Mouse (Mus musculus): ENCODE measurements around the gene Cabp2. TPM values are rescaled to one million over a fixed set of nuclear protein-coding genes. Genes with fewer than 3 reads are reported as not detected.
"Not testable (repeated sequence)": the region's sequence is repeated elsewhere in the genome, so short reads cannot be mapped to it uniquely, and the experiment has no call there.

Gene Cabp2
- polyA plus RNA-seq, 1 experiment from 2014 or later = not detected

- no peaks in the 10 kb centered on the region for H3K36me3 ChIP-seq (ENCODE audit: control insufficient read depth, insufficient read depth, low read length)
- DNase-seq (ENCODE audit: low spot score) (no peak), ATAC-seq (ENCODE audit: low FRiP score, low TSS enrichment) (no peak)
- H3K9ac ChIP-seq (ENCODE audit: low read length) = no peak overlapping the region
- H3K4me2 ChIP-seq (replicated peaks; ENCODE audit: low read depth) = no peak overlapping the region
- no peak overlapping the region for H3K27ac ChIP-seq (replicated peaks)
- H3K9me3 ChIP-seq (ENCODE audit: control insufficient read depth, low read length) = no peaks in the 10 kb centered on the region
- TF ChIP-seq CTCF (IDR thresholded peaks at IDR 0.05; ENCODE audit: low read depth) (no peak), EP300 (optimal IDR thresholded peaks at IDR 0.05) (no peak)
- 90% methylated on average over 5 of the region's 5 CpGs for WGBS
- H3K4me3 ChIP-seq (ENCODE audit: low read depth, low read length) = no peak overlapping the region
- H3K4me1 ChIP-seq (replicated peaks; ENCODE audit: control insufficient read depth, insufficient read depth) = no peaks in the 10 kb centered on the region
- no peaks in the 10 kb centered on the region for H3K27me3 ChIP-seq (ENCODE audit: control insufficient read depth, insufficient read depth, low read length)
Measured at GRCm38 (mm10) chr19:4058581-4058980, 22.8 kb upstream of the Cabp2 start.

GRCm38 (mm10) chr19:4059069-4059740 lies 22.2 kb upstream of the Cabp2 start, which contains the start of gene Gstp3:
Gene Gstp3 (minus strand): TSS chr19:4059569.
- no peaks in the 10 kb centered on the region for H3K27me3 ChIP-seq (ENCODE audit: control insufficient read depth, insufficient read depth, low read length)
- H3K9ac ChIP-seq (ENCODE audit: low read length) = no peak within 1 kb of the TSS
- no peaks in the 10 kb centered on the region for H3K36me3 ChIP-seq (ENCODE audit: control insufficient read depth, insufficient read depth, low read length)
- WGBS = 64% methylated on average over 14 of the region's 15 CpGs
- H3K27ac ChIP-seq (replicated peaks) = peak within 1 kb of the TSS; percentile 13; the same call in 1 of the 2 replicates
- H3K4me1 ChIP-seq (replicated peaks; ENCODE audit: control insufficient read depth, insufficient read depth) = no peaks in the 10 kb centered on the region
- ATAC-seq (ENCODE audit: low FRiP score, low TSS enrichment) (peak; percentile 87), DNase-seq (ENCODE audit: low spot score) (peak; percentile 77)
- H3K4me2 ChIP-seq (replicated peaks; ENCODE audit: low read depth) = no peak within 1 kb of the TSS
- H3K9me3 ChIP-seq (ENCODE audit: control insufficient read depth, low read length) = no peaks in the 10 kb centered on the region
- TF ChIP-seq CTCF (IDR thresholded peaks at IDR 0.05; ENCODE audit: low read depth) = no peak
- no peak for TF ChIP-seq EP300 (optimal IDR thresholded peaks at IDR 0.05)
- no peak within 1 kb of the TSS for H3K4me3 ChIP-seq (ENCODE audit: low read depth, low read length)

GRCm38 (mm10) chr19:4060044-4060898 lies 21.1 kb upstream of the Cabp2 start:
- H3K9ac ChIP-seq (ENCODE audit: low read length); H3K36me3 ChIP-seq (ENCODE audit: control insufficient read depth, insufficient read depth, low read length); H3K27me3 ChIP-seq (ENCODE audit: control insufficient read depth, insufficient read depth, low read length); ATAC-seq (ENCODE audit: low FRiP score, low TSS enrichment); DNase-seq (ENCODE audit: low spot score); H3K4me1 ChIP-seq (replicated peaks; ENCODE audit: control insufficient read depth, insufficient read depth); H3K4me3 ChIP-seq (ENCODE audit: low read depth, low read length); H3K4me2 ChIP-seq (replicated peaks; ENCODE audit: low read depth); H3K27ac ChIP-seq (replicated peaks); H3K9me3 ChIP-seq (ENCODE audit: control insufficient read depth, low read length): not testable (repeated sequence)
- 86% methylated on average over 8 of the region's 8 CpGs for WGBS

GRCm38 (mm10) chr19:4060899-4061465 lies 20.4 kb upstream of the Cabp2 start:
- WGBS = 90% methylated on average over 6 of the region's 6 CpGs
- H3K9ac ChIP-seq (ENCODE audit: low read length) = no peak overlapping the region
- H3K27ac ChIP-seq (replicated peaks) = no peak overlapping the region
- no peaks in the 10 kb centered on the region for H3K9me3 ChIP-seq (ENCODE audit: control insufficient read depth, low read length)
- no peaks in the 10 kb centered on the region for H3K27me3 ChIP-seq (ENCODE audit: control insufficient read depth, insufficient read depth, low read length)
- DNase-seq (ENCODE audit: low spot score) (no peak), ATAC-seq (ENCODE audit: low FRiP score, low TSS enrichment) (no peak)
- no peaks in the 10 kb centered on the region for H3K36me3 ChIP-seq (ENCODE audit: control insufficient read depth, insufficient read depth, low read length)
- H3K4me2 ChIP-seq (replicated peaks; ENCODE audit: low read depth) = no peak overlapping the region
- H3K4me1 ChIP-seq (replicated peaks; ENCODE audit: control insufficient read depth, insufficient read depth) = no peaks in the 10 kb centered on the region
- no peak for TF ChIP-seq CTCF (IDR thresholded peaks at IDR 0.05; ENCODE audit: low read depth)
- TF ChIP-seq EP300 (optimal IDR thresholded peaks at IDR 0.05) = no peak
- no peak overlapping the region for H3K4me3 ChIP-seq (ENCODE audit: low read depth, low read length)

- H3K9ac ChIP-seq (ENCODE audit: low read length); ATAC-seq (ENCODE audit: low FRiP score, low TSS enrichment); H3K36me3 ChIP-seq (ENCODE audit: control insufficient read depth, insufficient read depth, low read length); H3K27ac ChIP-seq (replicated peaks); H3K4me1 ChIP-seq (replicated peaks; ENCODE audit: control insufficient read depth, insufficient read depth); H3K27me3 ChIP-seq (ENCODE audit: control insufficient read depth, insufficient read depth, low read length); H3K4me3 ChIP-seq (ENCODE audit: low read depth, low read length); H3K9me3 ChIP-seq (ENCODE audit: control insufficient read depth, low read length); DNase-seq (ENCODE audit: low spot score); H3K4me2 ChIP-seq (replicated peaks; ENCODE audit: low read depth): not testable (repeated sequence)
- WGBS = 54% methylated on average over 2 of the region's 4 CpGs
Measured at GRCm38 (mm10) chr19:4063357-4063756, 18.0 kb upstream of the Cabp2 start.

- ATAC-seq (ENCODE audit: low FRiP score, low TSS enrichment); H3K4me3 ChIP-seq (ENCODE audit: low read depth, low read length): not testable (repeated sequence)
- no CpG with 5 or more reads among the region's 11 CpGs for WGBS
Measured at GRCm38 (mm10) chr19:4064501-4064900, 16.9 kb upstream of the Cabp2 start.

More at GRCm38 (mm10) chr19:4064501-4064900, 16.9 kb upstream of the Cabp2 start:
- not testable (repeated sequence) for H3K4me2 ChIP-seq (replicated peaks; ENCODE audit: low read depth); H3K4me1 ChIP-seq (replicated peaks; ENCODE audit: control insufficient read depth, insufficient read depth); H3K27me3 ChIP-seq (ENCODE audit: control insufficient read depth, insufficient read depth, low read length); DNase-seq (ENCODE audit: low spot score); H3K9me3 ChIP-seq (ENCODE audit: control insufficient read depth, low read length); H3K36me3 ChIP-seq (ENCODE audit: control insufficient read depth, insufficient read depth, low read length); H3K9ac ChIP-seq (ENCODE audit: low read length); H3K27ac ChIP-seq (replicated peaks)
